Mouse (Mus musculus) kidney, adult 2 months (tissue): ENCODE results near the gene Zfyve21.

Experiments
- CTCF ChIP-seq: fragments of 200-500 bp; conservative IDR thresholded peaks from 2 replicates; pipeline ENCODE4 v1.5.1; 2011; ENCODE audit warnings: low read depth, mild to moderate bottlenecking, control low read depth, low read length, moderate library complexity, mixed read lengths; ENCODE audit not compliant: insufficient read depth, insufficient read length
- POLR2A ChIP-seq: fragments of 200-500 bp; IDR thresholded peaks from one replicate; pipeline ENCODE4 v1.6.1; 2011; ENCODE audit warnings: low read depth, low read length, control low read depth

DNA sequence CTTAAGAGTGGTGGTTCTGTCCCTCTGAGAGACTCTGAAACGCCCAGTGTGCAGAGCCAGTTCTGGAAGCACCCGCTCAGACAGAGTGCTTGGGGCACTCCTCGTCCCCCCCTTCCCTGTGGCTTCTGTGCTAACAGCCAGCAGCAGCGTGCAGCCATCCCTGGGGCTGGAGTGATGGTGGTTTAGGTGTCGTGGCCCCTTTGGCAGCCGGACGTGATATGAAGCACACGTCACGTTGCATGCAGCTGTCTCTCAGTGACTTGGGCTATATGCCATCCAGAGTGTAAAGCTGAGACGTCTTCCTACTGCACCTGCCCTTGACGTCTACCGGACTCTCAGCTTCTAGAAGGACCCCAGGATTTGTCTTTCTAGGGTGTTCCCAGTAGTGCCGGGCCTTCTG lies 15.5 kb upstream of the Zfyve21 start:
- no peak for TF ChIP-seq CTCF
- TF ChIP-seq POLR2A: no peak
